Mouse (Mus musculus) E14TG2a.4 (cell line): ENCODE data around the gene Gmds.

Experiments used
- H3K27me3 ChIP-seq: 2 replicates; pipeline ENCODE4 v1.6.1; 2014; ENCODE audit warnings: low read length, control low read depth; ENCODE audit not compliant: insufficient read depth
- H3K36me3 ChIP-seq: 2 replicates; pipeline ENCODE4 v1.6.1; 2014; ENCODE audit warnings: low read length, control low read depth; ENCODE audit not compliant: insufficient read depth
- H3K4me1 ChIP-seq: replicated peaks from 2 replicates; pipeline ENCODE4 v1.6.1; 2014; ENCODE audit warnings: low read depth, low read length, control low read depth
- H3K4me3 ChIP-seq: replicated peaks from 2 replicates; pipeline ENCODE4 v1.5.1; 2014; ENCODE audit warnings: mild to moderate bottlenecking, low read length
- H3K9me3 ChIP-seq: 2 replicates; pipeline ENCODE4 v1.6.1; 2014; ENCODE audit warnings: low read length, control low read depth
- CTCF ChIP-seq: conservative IDR thresholded peaks from 2 replicates; pipeline ENCODE4 v1.5.1; 2014; ENCODE audit warnings: low read length
- NANOG ChIP-seq: IDR thresholded peaks from 2 replicates; pipeline ENCODE4 v1.6.1; 2014; ENCODE audit warnings: borderline replicate concordance, low read length, mixed read lengths
- POU5F1 ChIP-seq: IDR thresholded peaks from 2 replicates; pipeline ENCODE4 v1.6.1; 2014; ENCODE audit warnings: low read length, borderline replicate concordance

Gene Gmds

DNA sequence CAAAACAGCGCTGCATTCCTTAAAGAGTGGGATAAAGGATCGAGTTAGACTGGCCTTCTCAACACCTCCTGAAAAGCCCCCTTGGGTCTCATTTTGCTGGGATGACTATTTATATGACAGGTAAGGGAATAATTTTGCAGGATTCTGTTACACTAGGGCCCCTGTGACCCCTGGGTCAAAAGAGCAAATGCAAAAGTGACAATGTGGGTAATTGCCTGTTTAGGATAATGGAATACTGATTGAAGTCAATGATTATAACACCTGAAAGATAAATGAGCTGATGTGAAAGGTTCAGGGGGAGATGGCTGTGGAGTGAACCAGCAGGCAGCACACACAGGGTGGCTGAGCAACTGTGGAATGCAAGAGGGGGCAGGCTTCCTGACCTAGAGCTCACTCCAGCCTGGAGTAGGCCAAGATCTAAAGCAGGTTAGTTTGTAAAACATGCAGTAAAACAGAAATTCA is 367.5 kb downstream of the Gmds start:
- no peak overlapping the region for H3K4me3 ChIP-seq
- H3K36me3 ChIP-seq = no peaks in the 10 kb centered on the region
- H3K9me3 ChIP-seq = no peaks in the 10 kb centered on the region
- H3K27me3 ChIP-seq = no peaks in the 10 kb centered on the region
- peaks cover 5% of the 10 kb centered on the region for H3K4me1 ChIP-seq
- TF ChIP-seq CTCF = no peak
- no peak for TF ChIP-seq NANOG
- no peak for TF ChIP-seq POU5F1

- TF ChIP-seq POU5F1 = no peak
- Histone ChIP-seq H3K4me3 (no peak overlapping the region), H3K27me3 (no peaks in the 10 kb centered on the region), H3K9me3 (no peaks in the 10 kb centered on the region), H3K36me3 (no peaks in the 10 kb centered on the region), H3K4me1 (no peaks in the 10 kb centered on the region)
Observed at GRCm38 (mm10) chr13:31968272-31968671, 370.3 kb downstream of the Gmds start.

- no peaks in the 10 kb centered on the region for H3K27me3 ChIP-seq
- H3K36me3 ChIP-seq = no peaks in the 10 kb centered on the region
- no peak for TF ChIP-seq POU5F1
- TF ChIP-seq NANOG = no peak
- no peak for TF ChIP-seq CTCF
- H3K4me3 ChIP-seq = no peak overlapping the region
- no peaks in the 10 kb centered on the region for H3K9me3 ChIP-seq
- H3K4me1 ChIP-seq = no peaks in the 10 kb centered on the region
Observed at GRCm38 (mm10) chr13:31966931-31967532, 371.5 kb downstream of the Gmds start.

DNA sequence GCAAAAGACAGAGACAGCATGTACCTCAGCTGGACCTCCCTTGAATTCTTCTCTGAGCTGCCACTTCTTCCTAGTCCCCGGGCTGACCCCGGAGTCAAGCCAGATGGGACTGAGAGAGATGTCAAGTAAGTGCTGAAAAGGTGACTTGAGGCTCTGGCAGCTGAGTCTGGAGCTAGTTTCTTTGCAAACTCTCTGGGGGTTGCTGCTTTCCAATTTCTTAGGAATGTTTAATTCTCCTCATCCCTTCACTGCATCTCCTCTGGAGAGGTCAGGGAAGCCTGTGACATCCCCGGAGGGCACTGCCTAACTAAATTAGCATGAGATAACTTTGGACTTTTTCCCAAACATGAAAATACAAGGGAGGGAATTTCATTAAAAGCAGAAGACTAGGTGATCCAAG is 378.0 kb downstream of the Gmds start:
- H3K4me1 ChIP-seq = peaks cover 16% of the 10 kb centered on the region
- no peak overlapping the region for H3K4me3 ChIP-seq
- TF ChIP-seq NANOG = no peak
- no peak for TF ChIP-seq CTCF
- no peak for TF ChIP-seq POU5F1
- H3K9me3 ChIP-seq = no peaks in the 10 kb centered on the region
- H3K36me3 ChIP-seq = no peaks in the 10 kb centered on the region
- no peaks in the 10 kb centered on the region for H3K27me3 ChIP-seq

GRCm38 (mm10) chr13:31958346-31959335 is 379.9 kb downstream of the Gmds start:
- Histone ChIP-seq H3K4me1 (peaks cover 16% of the 10 kb centered on the region), H3K9me3 (no peaks in the 10 kb centered on the region), H3K27me3 (no peaks in the 10 kb centered on the region), H3K4me3 (no peak overlapping the region), H3K36me3 (no peaks in the 10 kb centered on the region)
- TF ChIP-seq CTCF (no peak), NANOG (no peak), POU5F1 (no peak)

- H3K4me3 ChIP-seq = no peak overlapping the region
- no peaks in the 10 kb centered on the region for H3K9me3 ChIP-seq
- H3K27me3 ChIP-seq = no peaks in the 10 kb centered on the region
- H3K36me3 ChIP-seq = no peaks in the 10 kb centered on the region
- peak; percentile 79 for TF ChIP-seq CTCF
- TF ChIP-seq NANOG = no peak
- peaks cover 16% of the 10 kb centered on the region for H3K4me1 ChIP-seq
Observed at GRCm38 (mm10) chr13:31956584-31956983, 382.0 kb downstream of the Gmds start.

DNA sequence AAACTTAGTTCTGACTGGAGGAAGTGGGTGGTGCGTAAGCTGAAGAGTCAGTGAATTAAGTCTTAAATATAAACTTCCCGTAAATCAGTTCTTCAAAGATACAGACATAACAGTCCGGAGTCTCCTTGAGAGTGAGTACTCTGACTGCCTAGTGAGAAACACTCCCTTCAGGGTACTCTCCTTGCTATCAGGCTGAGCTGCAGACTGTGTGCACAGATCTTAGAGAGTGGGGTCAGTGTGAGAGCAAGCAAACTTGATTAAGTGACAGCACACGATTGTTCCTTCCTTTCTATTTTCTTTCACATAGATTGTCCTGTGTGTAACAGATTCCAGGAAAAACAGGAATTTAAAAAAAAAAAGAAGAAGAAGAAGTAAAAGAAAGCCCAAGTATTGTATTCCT is 382.4 kb downstream of the Gmds start:
- Histone ChIP-seq H3K27me3 (no peaks in the 10 kb centered on the region), H3K9me3 (no peaks in the 10 kb centered on the region), H3K36me3 (no peaks in the 10 kb centered on the region), H3K4me1 (peaks cover 16% of the 10 kb centered on the region), H3K4me3 (no peak overlapping the region)
- TF ChIP-seq POU5F1 = no peak
- no peak for TF ChIP-seq CTCF
- no peak for TF ChIP-seq NANOG

DNA sequence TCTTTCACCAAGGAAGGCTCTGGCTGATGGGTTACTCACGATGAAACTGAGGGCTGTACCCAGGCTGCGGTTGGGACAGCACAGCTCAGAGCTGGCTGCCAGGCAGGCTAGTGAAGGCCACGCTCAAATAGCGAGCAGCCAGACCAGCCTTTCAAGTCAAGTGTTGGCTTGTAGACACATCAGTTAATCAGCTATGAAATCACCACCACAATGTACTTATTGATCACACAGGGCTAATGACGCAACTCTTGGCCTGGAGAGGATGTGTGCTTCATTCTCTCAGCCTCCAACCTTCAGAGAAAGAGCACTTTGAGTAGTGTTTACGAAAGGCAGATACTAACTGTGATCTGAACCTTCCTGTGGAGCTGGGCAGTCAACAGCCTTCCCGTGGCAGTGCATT is 383.4 kb downstream of the Gmds start:
- no peaks in the 10 kb centered on the region for H3K36me3 ChIP-seq
- H3K4me3 ChIP-seq = no peak overlapping the region
- TF ChIP-seq CTCF = no peak
- no peak for TF ChIP-seq POU5F1
- no peak for TF ChIP-seq NANOG
- H3K4me1 ChIP-seq = peaks cover 16% of the 10 kb centered on the region
- no peaks in the 10 kb centered on the region for H3K9me3 ChIP-seq
- H3K27me3 ChIP-seq = no peaks in the 10 kb centered on the region
